Mouse (Mus musculus) heart, embryonic 14.5 days (tissue): ENCODE measurements around the gene Cxcr6. TPM values are rescaled to one million over a fixed set of nuclear protein-coding genes. Genes with fewer than 3 reads are reported as not detected.
"Not testable (repeated sequence)": the region's sequence is repeated elsewhere in the genome, so short reads cannot be mapped to it uniquely, and the experiment has no call there.

Experiments used
- ATAC-seq: fragments of 200-750 bp; cut with Nextera tagmentation; 2 replicates; pipeline ENCODE4 v1.8.0; 2017; ENCODE audit warnings: low read depth, moderate TSS enrichment; ENCODE audit not compliant: insufficient number of reproducible peaks, insufficient read depth, low FRiP score
- H3K27ac ChIP-seq, 2 experiments: fragments of 200-500 bp in 1 of 2; fragments of 300-500 bp in 1 of 2; sonication (generic) in 1 of 2; replicated peaks in 1 of 2; 2 replicates each; pipeline ENCODE4 v1.5.1; 2012 to 2014; ENCODE audit warnings: low read depth in 2 of 2, low read length in 2 of 2, control low read depth in 1 of 2, mild to moderate bottlenecking in 1 of 2, mixed read lengths in 1 of 2; ENCODE audit not compliant: control insufficient read depth in 1 of 2, insufficient read depth in 1 of 2
- H3K27me3 ChIP-seq: fragments of 300-500 bp; sonication (generic); 2 replicates; pipeline ENCODE4 v1.6.1; 2014; ENCODE audit warnings: mild to moderate bottlenecking, low read length, control low read depth; ENCODE audit not compliant: control insufficient read depth, insufficient read depth
- H3K36me3 ChIP-seq: fragments of 300-500 bp; sonication (generic); 2 replicates; pipeline ENCODE4 v1.6.1; 2014; ENCODE audit warnings: mild to moderate bottlenecking, control low read depth, low read length, mixed read lengths; ENCODE audit not compliant: control insufficient read depth, insufficient read depth
- H3K4me1 ChIP-seq, 2 experiments: fragments of 200-500 bp in 1 of 2; fragments of 300-500 bp in 1 of 2; sonication (generic) in 1 of 2; 2 replicates each; pipeline ENCODE4 v1.6.1; 2012 to 2014; ENCODE audit warnings: low read length in 2 of 2, control low read depth in 1 of 2, mixed read lengths in 1 of 2; ENCODE audit not compliant: control insufficient read depth in 2 of 2, insufficient read depth in 2 of 2
- H3K4me2 ChIP-seq: fragments of 300-500 bp; sonication (generic); 2 replicates; pipeline ENCODE4 v1.6.1; 2014; ENCODE audit warnings: mild to moderate bottlenecking, low read length
- H3K4me3 ChIP-seq, 2 experiments: fragments of 200-500 bp in 1 of 2; fragments of 300-500 bp in 1 of 2; sonication (generic) in 1 of 2; 2 replicates each; pipeline ENCODE4 v1.5.1; 2012 to 2014; ENCODE audit warnings: low read length in 2 of 2, mild to moderate bottlenecking in 2 of 2, control low read depth in 1 of 2, low read depth in 1 of 2, moderate library complexity in 1 of 2; ENCODE audit not compliant: control insufficient read depth in 1 of 2, insufficient read depth in 1 of 2
- H3K9ac ChIP-seq: fragments of 300-500 bp; sonication (generic); 2 replicates; pipeline ENCODE4 v1.6.1; 2014; ENCODE audit warnings: mild to moderate bottlenecking, low read length
- H3K9me3 ChIP-seq: fragments of 300-500 bp; sonication (generic); 2 replicates; pipeline ENCODE4 v1.6.1; 2016; ENCODE audit warnings: low read length, control low read depth; ENCODE audit not compliant: control insufficient read depth
- WGBS: fragments of 180-500 bp; shearing (Covaris S2); extraction: QIAGEN DNeasy Blood & Tissue Kit; methylation state at CpG from one replicate; pipeline ENCODE4 v1.1.7; 2014; 5-methylcytosine and 5-hydroxymethylcytosine counted together
- polyA plus RNA-seq: library from polyadenylated mRNA; unstranded; fragments of >200 nt; fragmentation: Nextera tagmentation; extraction: Ambion mirVana; gene quantifications from 2 replicates; pipeline ENCODE4 v1.2.1, GENCODE M21; 2014

Gene Cxcr6
- polyA plus RNA-seq, 1 experiment from 2014 or later: 0.14 TPM

- no peak for ATAC-seq
- H3K4me3 ChIP-seq: no peak overlapping the region
Observed at GRCm38 (mm10) chr9:123766996-123767395, 39.3 kb upstream of the Cxcr6 start.

GRCm38 (mm10) chr9:123768443-123768842, 37.8 kb upstream of the Cxcr6 start:
- no peak overlapping the region for H3K9ac ChIP-seq
- 75% methylated on average over 1 of the region's 1 CpGs for WGBS
- H3K27ac ChIP-seq: no peak overlapping the region
- H3K36me3 ChIP-seq: no peaks in the 10 kb centered on the region
- H3K4me2 ChIP-seq: no peak overlapping the region
- no peaks in the 10 kb centered on the region for H3K4me1 ChIP-seq
- H3K4me3 ChIP-seq: no peak overlapping the region
- H3K27me3 ChIP-seq: no peaks in the 10 kb centered on the region
- no peak for ATAC-seq
- no peaks in the 10 kb centered on the region for H3K9me3 ChIP-seq

More at GRCm38 (mm10) chr9:123766996-123767395, 39.3 kb upstream of the Cxcr6 start:
- no peaks in the 10 kb centered on the region for H3K36me3 ChIP-seq
- no peaks in the 10 kb centered on the region for H3K9me3 ChIP-seq
- H3K4me1 ChIP-seq: no peaks in the 10 kb centered on the region
- H3K4me2 ChIP-seq: no peak overlapping the region
- H3K9ac ChIP-seq: no peak overlapping the region
- 75% methylated on average over 3 of the region's 3 CpGs for WGBS
- no peaks in the 10 kb centered on the region for H3K27me3 ChIP-seq
- no peak overlapping the region for H3K27ac ChIP-seq

GRCm38 (mm10) chr9:123769532-123769931, 36.7 kb upstream of the Cxcr6 start:
- 54% methylated on average over 6 of the region's 6 CpGs for WGBS
- Histone ChIP-seq H3K36me3 (no peaks in the 10 kb centered on the region), H3K27ac (no peak overlapping the region), H3K9ac (no peak overlapping the region), H3K4me1 (no peaks in the 10 kb centered on the region), H3K9me3 (no peaks in the 10 kb centered on the region), H3K4me3 (no peak overlapping the region), H3K4me2 (no peak overlapping the region), H3K27me3 (no peaks in the 10 kb centered on the region)
- ATAC-seq: no peak

GRCm38 (mm10) chr9:123773299-123773698, 33.0 kb upstream of the Cxcr6 start:
- not testable (repeated sequence) for H3K9me3 ChIP-seq, H3K9ac ChIP-seq, ATAC-seq, H3K27me3 ChIP-seq, H3K27ac ChIP-seq, H3K4me2 ChIP-seq, H3K36me3 ChIP-seq, H3K4me3 ChIP-seq, H3K4me1 ChIP-seq
- WGBS: 26% methylated on average over 2 of the region's 2 CpGs

- Histone ChIP-seq H3K27me3 (no peaks in the 10 kb centered on the region), H3K4me3 (no peak overlapping the region), H3K4me2 (no peak overlapping the region), H3K27ac (no peak overlapping the region), H3K9me3 (peaks cover 2% of the 10 kb centered on the region; the same call in 1 of the 2 replicates), H3K36me3 (peaks cover 55% of the 10 kb centered on the region), H3K9ac (no peak overlapping the region), H3K4me1 (no peaks in the 10 kb centered on the region)
- ATAC-seq: no peak
- 71% methylated on average over 4 of the region's 4 CpGs for WGBS
Observed at GRCm38 (mm10) chr9:123788855-123789529, 17.3 kb upstream of the Cxcr6 start.

GRCm38 (mm10) chr9:123796174-123796573, 10.1 kb upstream of the Cxcr6 start:
- Histone ChIP-seq H3K9me3 (no peaks in the 10 kb centered on the region), H3K27ac (no peak overlapping the region), H3K9ac (no peak overlapping the region), H3K36me3 (peaks cover 93% of the 10 kb centered on the region), H3K4me2 (no peak overlapping the region), H3K27me3 (no peaks in the 10 kb centered on the region), H3K4me1 (no peaks in the 10 kb centered on the region), H3K4me3 (no peak overlapping the region)
- 36% methylated on average over 3 of the region's 3 CpGs for WGBS
- no peak for ATAC-seq

DNA sequence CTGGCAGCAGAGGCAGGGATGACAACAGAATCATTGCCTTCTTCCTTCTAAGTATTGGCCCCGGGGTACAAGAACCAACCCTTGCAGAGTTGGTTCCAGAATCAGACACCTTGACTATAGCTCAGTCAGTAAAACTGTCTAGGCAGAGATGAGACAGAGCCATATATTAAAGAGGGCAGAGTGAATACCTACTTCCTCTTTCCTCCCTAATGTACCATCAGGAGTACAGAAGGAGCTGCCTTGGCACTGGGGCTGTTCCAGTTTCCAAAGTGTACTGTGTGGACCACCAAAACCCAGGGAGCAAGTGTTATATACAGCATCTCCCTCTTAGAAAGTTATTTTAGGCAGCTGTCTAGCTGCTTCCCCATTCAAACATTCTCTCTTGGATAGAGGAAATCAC, 4.7 kb upstream of the Cxcr6 start:
- no peak overlapping the region for H3K4me3 ChIP-seq
- WGBS: 86% methylated on average over 1 of the region's 1 CpGs
- no peaks in the 10 kb centered on the region for H3K4me1 ChIP-seq
- no peaks in the 10 kb centered on the region for H3K27me3 ChIP-seq
- H3K9ac ChIP-seq: no peak overlapping the region
- no peaks in the 10 kb centered on the region for H3K9me3 ChIP-seq
- H3K36me3 ChIP-seq: peaks cover 86% of the 10 kb centered on the region
- H3K4me2 ChIP-seq: no peak overlapping the region
- no peak overlapping the region for H3K27ac ChIP-seq
- no peak for ATAC-seq

DNA sequence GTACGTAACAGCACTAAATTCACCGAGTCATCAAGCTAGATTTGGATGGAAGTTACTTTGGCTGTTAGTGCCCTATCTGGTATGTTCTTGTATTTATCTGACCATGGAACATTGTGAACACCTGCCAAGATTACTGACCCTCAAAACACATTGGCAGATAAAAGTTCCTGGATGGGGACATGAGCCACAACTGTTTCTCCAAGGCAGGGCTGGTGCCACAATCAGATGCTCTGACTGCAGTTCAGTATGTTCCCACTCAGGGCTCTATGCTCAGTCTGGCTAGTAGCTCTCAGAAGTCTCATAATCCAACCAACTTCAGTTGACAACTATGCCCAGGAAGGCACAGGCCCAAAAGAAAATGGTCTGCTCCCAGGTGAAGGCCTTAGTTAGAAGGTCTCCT, 3.9 kb upstream of the Cxcr6 start:
- 86% methylated on average over 2 of the region's 2 CpGs for WGBS
- Histone ChIP-seq H3K27ac (no peak overlapping the region), H3K27me3 (no peaks in the 10 kb centered on the region), H3K4me3 (no peak overlapping the region), H3K9me3 (no peaks in the 10 kb centered on the region), H3K9ac (no peak overlapping the region), H3K4me1 (no peaks in the 10 kb centered on the region), H3K36me3 (peaks cover 78% of the 10 kb centered on the region), H3K4me2 (no peak overlapping the region)
- ATAC-seq: no peak
